Mouse (Mus musculus) c-Kit-positive CD71-negative TER-119-negative erythroid progenitor cells, embryonic 14.5 days (primary cell): ENCODE data around the gene Prss22.
"Not testable (repeated sequence)": the region's sequence is repeated elsewhere in the genome, so short reads cannot be mapped to it uniquely, and the experiment has no call there.

Source experiments
- DNase-seq: peaks from one replicate; pipeline ENCODE4 v3.0.0-alpha.2; 2013; ENCODE audit warnings: low read depth

Gene Prss22

DNA sequence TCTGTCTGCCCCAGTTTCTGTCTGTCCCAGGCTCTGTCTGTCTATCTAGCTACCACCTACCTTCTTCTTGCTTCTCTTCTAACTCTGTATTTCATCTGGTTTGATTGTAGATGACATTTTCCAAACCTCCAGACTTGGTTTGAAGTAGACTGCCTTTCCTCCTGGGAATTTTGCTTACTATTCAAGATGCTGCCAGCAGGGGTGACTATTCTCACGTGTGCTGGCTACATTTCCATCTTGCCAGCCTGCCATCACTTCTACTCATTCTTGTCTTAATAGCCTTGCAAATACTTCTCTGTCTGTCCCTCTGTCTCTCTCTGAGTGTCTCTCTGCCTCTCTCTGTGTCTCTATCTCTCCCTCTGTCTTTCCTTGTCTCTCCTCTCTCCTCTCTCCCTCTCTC is 2.5 kb downstream of the Prss22 start:
- DNase-seq = no peak

DNA sequence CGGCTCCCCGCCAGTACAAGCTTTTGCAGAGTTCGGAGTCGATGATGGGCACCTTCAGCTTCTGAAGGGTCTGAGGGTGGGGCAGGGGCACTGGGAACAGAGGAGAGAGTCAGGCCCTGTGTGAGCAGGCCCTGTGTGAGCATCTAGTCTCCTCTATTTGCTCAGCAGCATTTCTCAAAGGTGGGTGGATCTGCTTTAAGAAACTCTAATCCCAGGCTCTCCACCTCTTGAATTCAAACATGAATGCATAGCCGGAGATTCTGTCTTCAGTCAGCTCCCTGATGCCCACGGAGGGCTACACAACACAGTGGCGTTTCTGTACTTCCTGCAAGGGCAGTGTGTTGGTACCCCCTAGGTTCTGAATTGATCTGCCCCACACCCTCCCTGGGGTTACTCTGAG is 3.2 kb downstream of the Prss22 start:
- DNase-seq = no peak

DNA sequence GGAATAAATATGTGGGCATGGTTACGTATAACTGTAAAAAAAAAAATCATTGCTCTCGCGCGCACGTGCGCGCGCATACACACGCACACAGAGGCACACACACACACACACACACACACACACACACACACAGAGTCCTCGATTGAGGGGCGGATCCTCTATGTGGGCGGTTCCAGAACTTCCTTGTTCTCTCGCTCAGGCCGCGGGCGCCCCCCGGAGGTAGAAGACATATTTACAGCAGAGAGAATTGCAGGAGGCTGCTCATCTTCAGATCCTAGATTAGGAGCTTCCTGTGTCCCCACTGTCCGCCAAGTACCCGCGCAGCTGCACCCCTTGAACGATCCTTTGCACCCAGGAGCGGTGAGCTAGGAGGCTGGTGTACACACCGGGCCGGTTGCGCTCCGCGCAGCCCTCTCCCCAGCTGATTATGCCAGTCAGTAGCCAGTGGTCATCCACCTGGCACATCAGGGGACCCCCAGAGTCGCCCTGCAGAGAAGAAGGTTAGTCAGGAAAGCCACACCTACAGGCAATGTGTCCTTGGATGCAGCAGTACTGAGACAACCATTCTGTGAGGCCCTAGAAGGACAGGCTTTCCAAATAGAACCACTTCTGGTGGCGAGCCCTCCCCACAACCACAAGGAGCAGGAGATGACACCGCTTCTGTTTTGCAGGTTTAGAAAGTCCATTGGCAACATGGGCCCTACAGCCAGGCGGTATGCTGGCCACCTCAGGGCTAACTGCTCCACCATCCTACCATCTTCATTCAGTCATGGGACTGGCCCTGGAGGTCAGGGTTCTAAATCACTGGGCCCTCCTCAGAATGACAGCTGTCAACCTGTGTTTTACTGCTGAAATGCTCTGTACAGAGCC is 4.1 kb downstream of the Prss22 start:
- peak; percentile 93 for DNase-seq

DNA sequence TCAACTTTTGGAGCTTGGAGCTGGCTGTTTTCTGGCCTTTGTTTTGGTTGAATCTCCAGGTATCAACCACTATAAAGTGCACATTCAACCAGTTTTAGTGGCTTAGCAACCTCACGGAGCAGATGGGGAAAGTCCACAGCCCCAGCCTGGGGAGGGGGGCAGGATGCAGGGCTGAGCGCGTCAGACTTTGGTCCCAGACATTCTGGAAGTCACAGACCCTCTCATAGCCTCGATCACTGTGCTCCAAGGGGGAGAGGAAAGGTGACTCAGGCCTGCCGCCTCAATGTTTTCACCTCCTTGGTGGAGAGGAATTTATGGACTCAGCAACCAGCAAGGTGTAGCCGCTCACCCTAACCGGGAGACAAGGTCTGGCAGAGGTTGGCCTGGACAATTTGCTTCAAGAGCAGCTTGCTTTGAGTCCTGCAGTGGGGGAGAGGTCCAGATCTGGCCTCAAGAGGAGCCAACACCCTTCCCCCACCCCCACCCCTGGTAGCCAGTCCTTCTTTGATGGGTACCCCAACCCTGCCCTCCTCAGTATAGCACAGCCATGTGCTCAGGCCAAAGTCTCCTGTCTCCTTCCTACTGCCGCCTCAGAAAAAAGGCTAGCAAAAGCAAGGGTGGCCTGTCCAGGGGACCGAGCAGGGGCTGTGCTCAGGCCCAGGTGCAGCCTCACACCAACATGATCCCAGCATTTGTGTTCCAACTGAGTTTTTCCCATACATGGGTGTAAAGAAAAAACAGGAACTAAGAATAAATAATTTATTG is 4.9 kb downstream of the Prss22 start:
- DNase-seq = no peak

DNA sequence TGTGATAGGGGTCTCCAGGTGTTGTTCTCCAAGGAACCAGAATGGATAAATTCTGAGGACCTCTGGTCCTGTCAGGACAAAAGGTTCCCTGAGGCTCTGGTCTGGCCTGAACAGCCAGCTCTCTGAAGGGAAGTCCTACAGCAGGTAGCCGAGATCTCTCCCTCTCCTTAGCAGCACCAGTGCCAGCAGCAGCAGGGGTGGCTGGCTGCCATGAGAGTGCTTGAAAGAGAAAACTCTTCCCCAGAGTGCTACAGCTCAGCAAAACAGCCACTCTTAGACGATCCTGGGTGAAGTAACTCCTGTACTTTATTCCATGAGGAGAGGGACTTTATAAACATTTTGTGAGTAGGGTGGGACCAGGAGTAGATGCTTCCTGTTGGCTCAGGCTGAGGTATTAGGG is 8.1 kb downstream of the Prss22 start:
- DNase-seq = no peak

GRCm38 (mm10) chr17:23984989-23985388 is 12.9 kb downstream of the Prss22 start:
- DNase-seq = no peak

- DNase-seq = no peak
These were observed 15.0 kb downstream of the Prss22 start for GRCm38 (mm10) chr17:23982912-23983311.

DNA sequence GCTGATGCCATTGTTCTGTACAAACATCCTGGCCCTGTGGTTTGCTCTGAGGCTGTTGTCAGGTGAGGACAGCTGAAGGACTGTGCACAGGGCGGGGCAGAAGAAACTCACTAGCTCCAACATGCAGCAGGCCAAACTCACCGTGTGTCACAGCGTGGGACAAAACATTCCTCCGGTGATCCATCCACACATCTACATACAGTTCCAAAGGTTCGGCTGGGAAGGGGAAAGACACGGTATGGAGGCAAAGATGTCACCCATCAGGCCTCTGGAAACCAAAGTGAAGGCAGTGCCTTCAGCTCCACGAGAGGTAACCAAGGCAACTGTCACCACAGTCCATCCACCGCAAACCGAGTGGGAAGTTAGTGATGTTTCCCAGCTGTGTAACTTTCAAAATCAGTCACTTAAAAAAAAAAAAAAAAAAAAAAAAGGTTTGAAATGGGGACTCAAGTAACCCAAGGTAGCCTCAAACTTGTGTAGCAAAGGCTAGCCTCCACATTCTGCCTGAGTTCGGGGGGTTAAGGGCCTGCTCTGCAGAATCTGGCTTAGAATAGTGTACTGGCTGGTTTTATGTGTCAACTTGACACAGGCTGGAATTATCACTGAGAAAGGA is 17.5 kb downstream of the Prss22 start, which contains the start of gene Prss30:
Prss30 (minus strand) TSS at position 270 of the 613 bp plus-strand sequence.
- DNase-seq = no peak

- no peak for DNase-seq
These were observed 18.4 kb downstream of the Prss22 start for GRCm38 (mm10) chr17:23979471-23979870.

- no peak for DNase-seq
These were observed 21.2 kb downstream of the Prss22 start for GRCm38 (mm10) chr17:23976665-23977064.

DNA sequence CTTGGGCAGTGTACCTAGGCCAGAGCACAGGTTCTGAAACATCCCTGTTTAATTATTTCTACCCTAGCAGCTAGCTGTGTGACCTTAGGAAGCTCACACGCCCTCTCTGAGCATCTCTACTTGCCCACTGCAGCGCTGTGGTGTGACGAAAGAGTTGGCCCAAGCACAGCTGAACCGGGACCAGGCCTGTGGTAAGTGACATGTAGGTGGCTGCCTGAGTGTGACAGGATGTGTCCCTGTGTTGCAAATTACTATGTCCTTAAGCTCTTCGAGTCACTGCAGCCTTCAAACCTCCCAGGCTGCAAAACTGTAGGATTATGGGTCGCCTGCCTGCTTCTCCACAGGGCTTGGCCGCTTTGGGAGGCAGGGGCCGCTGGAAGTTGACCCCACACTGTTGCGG is 26.6 kb downstream of the Prss22 start:
- no peak for DNase-seq

DNA sequence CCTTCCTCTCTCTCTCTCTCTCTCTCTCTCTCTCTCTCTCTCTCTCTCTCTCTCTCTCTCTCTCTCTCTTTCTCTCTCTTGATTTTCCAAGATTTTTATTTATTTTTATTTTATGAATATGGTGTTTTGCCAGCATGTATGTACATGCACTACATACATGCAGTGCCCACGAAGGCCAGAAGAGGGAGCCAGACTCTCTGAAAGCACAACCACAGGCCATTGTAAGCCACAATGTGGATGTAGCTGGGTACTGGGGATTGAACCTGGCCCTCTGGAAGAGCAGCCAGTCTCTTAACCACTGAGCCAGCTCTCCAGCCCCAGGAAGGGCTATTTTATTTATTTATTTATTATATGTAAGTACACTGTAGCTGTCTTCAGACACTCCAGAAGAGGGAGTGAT is 28.7 kb downstream of the Prss22 start:
- DNase-seq = peak; percentile 60

GRCm38 (mm10) chr17:23968780-23969179 is 29.1 kb downstream of the Prss22 start:
- DNase-seq = no peak

DNA sequence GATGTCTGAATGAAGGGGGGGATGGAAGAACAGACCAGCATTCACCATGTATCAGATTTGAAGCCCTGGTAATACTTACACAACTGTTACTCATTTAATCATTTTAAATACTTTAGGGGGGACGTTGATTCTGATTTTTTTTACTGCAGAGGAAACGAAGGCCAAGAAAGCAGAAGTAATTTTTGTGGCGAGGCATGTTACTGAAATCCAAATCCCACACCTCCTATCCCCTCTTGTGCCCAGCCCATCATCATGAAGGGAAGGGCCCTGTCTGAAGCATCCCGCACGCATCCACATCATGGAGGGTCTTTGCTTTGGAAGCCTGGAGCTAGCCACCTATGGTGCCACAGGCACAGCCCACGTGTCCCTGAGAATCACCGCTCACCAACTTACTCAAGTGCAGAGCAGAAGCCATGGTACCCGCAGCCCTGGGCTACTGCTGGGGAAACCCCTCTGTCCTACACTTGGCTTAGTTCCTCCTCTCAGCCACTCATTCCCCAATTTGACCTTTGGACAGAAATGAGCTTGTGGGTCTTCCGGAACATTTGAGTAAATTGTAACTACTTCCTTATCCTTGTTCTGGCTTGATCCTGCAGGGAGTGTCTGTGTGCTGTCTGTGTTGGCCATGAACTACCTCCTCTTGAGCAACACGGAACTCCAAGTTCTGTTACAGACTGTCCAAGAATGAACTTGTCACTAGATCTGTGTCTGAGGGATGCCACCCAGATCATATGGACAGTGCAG is 31.1 kb downstream of the Prss22 start:
- no peak for DNase-seq

DNA sequence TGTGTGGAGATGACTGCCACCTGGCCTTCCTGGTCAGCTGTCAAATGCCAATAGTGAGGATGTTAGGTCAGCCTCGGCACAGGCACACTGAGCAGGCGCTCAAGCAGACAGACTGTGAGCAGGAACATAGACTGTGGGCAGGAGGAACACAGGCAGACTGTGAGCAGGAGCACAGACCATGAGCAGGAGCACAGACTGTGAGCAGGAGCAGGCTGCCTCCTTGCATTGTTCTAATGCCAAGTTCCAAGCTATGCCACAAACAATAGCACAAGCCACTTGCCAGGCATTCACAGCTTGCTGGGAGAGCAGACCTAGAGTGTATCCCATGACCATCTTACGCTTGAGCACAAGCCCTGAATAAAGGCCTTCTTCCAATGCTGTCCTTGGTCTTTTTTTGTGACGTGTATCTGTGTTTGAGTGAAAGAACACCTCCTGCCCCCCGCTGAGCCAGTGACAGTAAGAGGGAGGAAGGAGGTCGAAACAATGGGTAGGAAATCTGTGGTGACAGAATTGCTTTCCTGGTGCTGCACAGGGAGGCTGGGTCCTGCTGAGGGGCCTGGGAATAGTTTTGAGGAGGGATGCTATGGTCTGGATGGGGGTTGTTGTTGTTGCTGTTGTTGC is 32.0 kb downstream of the Prss22 start:
- no peak for DNase-seq

DNA sequence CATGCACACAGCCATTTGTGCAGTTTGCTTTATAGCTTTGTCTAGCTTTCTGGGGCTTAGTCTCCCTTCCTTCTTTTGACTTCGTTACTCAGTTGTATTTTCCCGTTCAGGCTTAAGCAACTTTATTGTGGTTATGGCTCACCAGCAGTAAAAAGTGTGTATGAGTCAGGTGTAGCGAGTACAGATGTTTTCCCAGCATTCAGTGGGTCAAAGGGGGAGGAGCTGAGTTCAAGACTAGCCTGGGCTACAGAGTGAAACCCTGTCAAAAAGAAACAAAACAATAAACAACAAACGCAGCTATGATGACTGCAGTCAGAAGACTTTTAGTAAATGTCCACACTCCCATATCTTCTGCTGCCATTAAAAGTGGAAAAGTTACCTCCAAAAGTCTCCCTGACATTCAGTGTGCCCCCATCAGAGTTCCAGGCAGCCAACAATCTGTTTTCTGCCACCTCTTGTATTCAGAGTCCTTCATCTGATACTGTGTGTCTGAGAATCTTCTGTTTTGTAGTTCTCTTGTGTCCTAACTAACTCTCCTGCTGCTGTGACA is 36.3 kb downstream of the Prss22 start:
- no peak for DNase-seq

- peak; percentile 71 for DNase-seq
These were observed 37.7 kb downstream of the Prss22 start for GRCm38 (mm10) chr17:23960084-23960738.

DNA sequence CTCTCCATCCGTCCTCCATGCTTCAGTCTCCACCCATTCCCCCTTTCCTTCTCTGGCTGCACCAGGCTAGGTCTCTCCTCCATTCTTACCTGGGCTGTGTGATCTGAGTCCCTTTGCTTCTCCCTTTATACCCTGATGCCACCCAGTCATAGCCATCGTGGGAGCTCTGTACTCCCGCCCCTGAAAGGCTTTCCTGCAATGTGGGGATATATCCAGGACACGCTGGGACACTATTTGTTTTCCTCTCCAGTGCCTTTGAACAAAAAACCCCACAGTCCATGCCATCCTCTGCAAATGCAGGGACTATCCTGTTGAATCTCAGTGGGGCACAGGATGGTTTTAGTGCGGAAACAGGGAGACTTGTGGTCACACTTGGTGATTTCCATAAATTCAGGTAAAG is 42.7 kb downstream of the Prss22 start, which contains the start of gene Sbpl:
Sbpl (minus strand) TSS at position 101 of the 400 bp plus-strand sequence.
- DNase-seq = no peak

DNA sequence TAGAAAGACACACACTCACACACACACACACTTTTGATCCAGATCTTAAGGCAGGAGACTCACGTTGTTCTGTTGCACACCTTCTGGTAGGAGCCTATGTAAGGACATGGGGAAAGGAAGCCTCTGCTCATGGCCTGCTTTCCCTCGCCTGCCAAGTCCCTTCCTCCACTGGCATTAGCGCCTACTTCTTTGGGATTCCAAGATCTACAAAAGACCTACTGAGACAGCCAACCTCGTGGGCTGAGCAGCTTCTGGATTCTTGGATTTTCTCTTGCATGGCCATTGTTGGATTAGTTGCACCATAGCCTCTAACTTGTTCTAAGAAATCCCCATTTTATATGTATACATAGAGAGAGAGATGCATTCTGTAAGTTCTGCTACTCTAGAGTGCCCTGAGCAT is 47.1 kb downstream of the Prss22 start:
- not testable (repeated sequence) for DNase-seq

GRCm38 (mm10) chr17:23949068-23949467 is 48.8 kb downstream of the Prss22 start:
- no peak for DNase-seq

DNA sequence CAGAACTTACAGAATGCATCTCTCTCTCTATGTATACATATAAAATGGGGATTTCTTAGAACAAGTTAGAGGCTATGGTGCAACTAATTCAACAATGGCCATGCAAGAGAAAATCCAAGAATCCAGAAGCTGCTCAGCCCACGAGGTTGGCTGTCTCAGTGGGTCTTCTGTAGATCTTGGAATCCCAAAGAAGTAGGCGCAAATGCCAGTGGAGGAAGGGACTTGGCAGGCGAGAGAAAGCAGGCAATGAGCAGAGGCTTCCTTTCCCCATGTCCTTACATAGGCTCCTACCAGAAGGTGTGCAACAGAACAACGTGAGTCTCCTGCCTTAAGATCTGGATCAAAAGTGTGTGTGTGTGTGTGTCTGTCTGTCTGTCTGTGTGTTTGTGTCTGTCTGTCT is 50.4 kb downstream of the Prss22 start:
- not testable (repeated sequence) for DNase-seq
